Mouse (Mus musculus): ENCODE measurements at regions not wholly inside any gene's neighbourhood (a gene's known extent, or its start where the extent isn't known, plus 50 kb on each side); places are given as distances from the start of the nearest gene placed in this dataset.

DNA sequence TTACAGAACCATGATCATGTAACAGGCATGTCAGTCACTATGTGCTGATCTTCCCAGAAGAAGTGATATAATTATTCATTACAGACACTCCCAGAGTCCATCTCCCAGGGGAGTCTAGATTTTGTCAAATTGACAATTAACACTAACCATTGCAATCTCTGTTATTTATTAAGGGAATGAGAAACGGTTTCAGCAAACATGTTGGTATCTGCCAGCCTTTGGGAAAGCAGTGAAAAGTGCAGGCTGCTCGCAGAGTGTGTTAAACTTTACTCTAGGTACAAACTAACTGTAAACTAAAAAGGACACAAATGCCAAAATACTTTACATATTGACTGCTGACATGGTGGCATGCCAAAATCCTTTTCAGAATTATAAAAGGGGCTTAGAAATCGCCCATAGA is 583.9 kb downstream of the 1700064H15Rik start:
- WGBS, result 41% methylated on average over 3 of the region's 3 CpGs
- no peak overlapping the region for H3K27ac ChIP-seq (ENCODE audit: insufficient read depth, low read depth, low read length)
- H3K36me3 ChIP-seq (ENCODE audit: control insufficient read depth, insufficient read depth, low read length), result no peaks in the 10 kb centered on the region
- no peak for TF ChIP-seq POLR2A (IDR thresholded peaks at IDR 0.05; ENCODE audit: low read depth, low read length)
- no peak for TF ChIP-seq CTCF (IDR thresholded peaks at IDR 0.05; ENCODE audit: extremely low read depth, insufficient read length, insufficient replicate concordance, low read depth, low read length)
- H3K4me1 ChIP-seq (ENCODE audit: control insufficient read depth, insufficient read depth, insufficient read length, low read length), result no peaks in the 10 kb centered on the region
- no peak overlapping the region for H3K4me3 ChIP-seq (ENCODE audit: low read depth, low read length)
- no peaks in the 10 kb centered on the region for H3K27me3 ChIP-seq (ENCODE audit: control insufficient read depth, insufficient read depth, low read length)

DNA sequence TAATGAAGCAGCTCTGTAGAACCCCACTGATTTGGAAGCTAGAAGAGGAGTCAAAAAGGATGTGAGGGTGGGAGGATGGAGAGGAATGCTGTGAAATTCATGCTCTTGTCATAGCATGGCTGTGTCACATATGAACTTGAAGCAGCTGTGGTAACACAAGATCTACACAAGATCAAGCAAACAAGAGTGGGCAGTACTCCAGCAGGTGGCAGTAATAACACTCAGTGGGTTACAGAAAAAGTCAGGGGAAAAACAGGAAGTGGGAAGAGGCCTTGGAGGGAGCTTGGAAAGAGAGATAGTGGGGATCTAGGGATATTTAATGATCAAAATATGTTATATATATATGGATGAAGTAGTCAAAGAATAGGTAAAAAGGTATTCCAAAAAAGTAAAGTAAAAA is 582.5 kb downstream of the 1700064H15Rik start:
- no peaks in the 10 kb centered on the region for H3K36me3 ChIP-seq (ENCODE audit: control insufficient read depth, insufficient read depth, low read length)
- no peaks in the 10 kb centered on the region for H3K27me3 ChIP-seq (ENCODE audit: control insufficient read depth, insufficient read depth, low read length)
- TF ChIP-seq CTCF (IDR thresholded peaks at IDR 0.05; ENCODE audit: extremely low read depth, insufficient read length, insufficient replicate concordance, low read depth, low read length) (no peak), POLR2A (IDR thresholded peaks at IDR 0.05; ENCODE audit: low read depth, low read length) (no peak)
- no peak overlapping the region for H3K27ac ChIP-seq (ENCODE audit: insufficient read depth, low read depth, low read length)
- H3K4me1 ChIP-seq (ENCODE audit: control insufficient read depth, insufficient read depth, insufficient read length, low read length), result no peaks in the 10 kb centered on the region
- H3K4me3 ChIP-seq (ENCODE audit: low read depth, low read length), result no peak overlapping the region

DNA sequence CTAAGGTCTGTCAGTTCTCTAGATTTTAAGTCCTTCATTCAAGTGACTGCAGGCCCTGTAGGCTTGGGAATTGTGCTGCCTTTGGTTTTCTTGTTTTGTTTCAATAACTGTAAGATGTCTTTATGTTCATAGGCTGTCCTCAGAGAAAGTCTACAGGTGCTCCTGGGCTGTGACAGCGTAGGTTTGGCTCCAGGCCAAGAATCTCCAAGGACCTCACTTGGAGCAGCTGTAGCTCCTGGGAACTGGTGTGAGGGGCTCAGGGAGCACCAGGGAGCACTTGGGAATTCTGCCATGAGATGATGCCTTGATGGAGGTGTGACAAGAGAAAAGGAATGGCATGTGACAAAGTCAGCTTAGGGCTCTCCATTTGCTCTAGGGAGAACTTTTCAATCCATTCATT is 581.9 kb downstream of the 1700064H15Rik start:
- Histone ChIP-seq H3K4me1 (ENCODE audit: control insufficient read depth, insufficient read depth, insufficient read length, low read length) (no peaks in the 10 kb centered on the region), H3K4me3 (ENCODE audit: low read depth, low read length) (no peak overlapping the region), H3K36me3 (ENCODE audit: control insufficient read depth, insufficient read depth, low read length) (no peaks in the 10 kb centered on the region), H3K27ac (ENCODE audit: insufficient read depth, low read depth, low read length) (no peak overlapping the region), H3K27me3 (ENCODE audit: control insufficient read depth, insufficient read depth, low read length) (no peaks in the 10 kb centered on the region)
- no peak for TF ChIP-seq CTCF (IDR thresholded peaks at IDR 0.05; ENCODE audit: extremely low read depth, insufficient read length, insufficient replicate concordance, low read depth, low read length)
- TF ChIP-seq POLR2A (IDR thresholded peaks at IDR 0.05; ENCODE audit: low read depth, low read length), result no peak
- WGBS, result 22% methylated on average over 1 of the region's 1 CpGs

DNA sequence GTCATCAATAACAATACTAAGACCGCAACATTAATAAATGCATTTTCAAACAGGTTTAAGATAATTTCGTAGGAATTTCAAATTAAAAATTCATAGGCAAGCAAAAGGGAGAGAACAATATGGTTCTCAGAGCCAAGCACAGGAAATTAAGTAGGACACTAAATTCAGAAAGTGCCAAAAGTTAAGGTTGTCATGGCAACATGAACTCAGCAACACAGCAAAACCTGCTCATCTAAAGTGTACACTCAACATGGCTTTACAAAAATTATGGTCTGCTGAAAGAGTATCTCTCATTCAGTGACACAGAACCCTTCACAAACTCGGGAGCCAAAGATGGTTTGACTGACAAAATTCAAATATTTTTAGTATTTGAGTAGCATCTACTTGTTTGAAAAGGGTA is 572.5 kb downstream of the 1700064H15Rik start:
- TF ChIP-seq CTCF (IDR thresholded peaks at IDR 0.05; ENCODE audit: extremely low read depth, insufficient read length, insufficient replicate concordance, low read depth, low read length), result no peak
- TF ChIP-seq POLR2A (IDR thresholded peaks at IDR 0.05; ENCODE audit: low read depth, low read length), result no peak
- no peaks in the 10 kb centered on the region for H3K36me3 ChIP-seq (ENCODE audit: control insufficient read depth, insufficient read depth, low read length)
- H3K27me3 ChIP-seq (ENCODE audit: control insufficient read depth, insufficient read depth, low read length), result no peaks in the 10 kb centered on the region
- WGBS, result 62% methylated on average over 3 of the region's 3 CpGs
- H3K27ac ChIP-seq (ENCODE audit: insufficient read depth, low read depth, low read length), result no peak overlapping the region
- H3K4me3 ChIP-seq (ENCODE audit: low read depth, low read length), result no peak overlapping the region
- no peaks in the 10 kb centered on the region for H3K4me1 ChIP-seq (ENCODE audit: control insufficient read depth, insufficient read depth, insufficient read length, low read length)

DNA sequence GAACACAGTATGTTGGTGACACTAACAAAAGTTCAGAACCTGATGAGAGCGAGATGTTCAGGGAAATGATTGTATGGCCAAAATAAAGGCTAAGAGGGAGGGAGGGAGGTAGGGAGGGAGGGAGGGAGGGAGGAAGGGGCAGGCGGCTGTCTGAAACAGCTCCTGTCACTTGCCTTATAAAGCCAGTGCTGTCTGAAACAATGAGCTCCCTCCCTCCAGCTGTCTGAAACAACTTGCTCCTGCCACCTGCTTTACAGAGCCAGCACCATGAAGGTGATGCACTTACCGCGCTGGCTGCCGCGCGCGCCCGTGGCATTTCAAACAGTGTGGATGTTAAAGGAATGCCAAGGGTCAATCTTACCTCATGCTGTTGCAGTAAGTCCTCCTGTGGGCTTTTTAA is 571.9 kb downstream of the 1700064H15Rik start:
- Histone ChIP-seq H3K36me3 (ENCODE audit: control insufficient read depth, insufficient read depth, low read length) (no peaks in the 10 kb centered on the region), H3K27ac (ENCODE audit: insufficient read depth, low read depth, low read length) (no peak overlapping the region), H3K27me3 (ENCODE audit: control insufficient read depth, insufficient read depth, low read length) (no peaks in the 10 kb centered on the region), H3K4me1 (ENCODE audit: control insufficient read depth, insufficient read depth, insufficient read length, low read length) (no peaks in the 10 kb centered on the region), H3K4me3 (ENCODE audit: low read depth, low read length) (no peak overlapping the region)
- WGBS, result 19% methylated on average over 9 of the region's 9 CpGs
- TF ChIP-seq POLR2A (IDR thresholded peaks at IDR 0.05; ENCODE audit: low read depth, low read length), result no peak
- TF ChIP-seq CTCF (IDR thresholded peaks at IDR 0.05; ENCODE audit: extremely low read depth, insufficient read length, insufficient replicate concordance, low read depth, low read length), result no peak

DNA sequence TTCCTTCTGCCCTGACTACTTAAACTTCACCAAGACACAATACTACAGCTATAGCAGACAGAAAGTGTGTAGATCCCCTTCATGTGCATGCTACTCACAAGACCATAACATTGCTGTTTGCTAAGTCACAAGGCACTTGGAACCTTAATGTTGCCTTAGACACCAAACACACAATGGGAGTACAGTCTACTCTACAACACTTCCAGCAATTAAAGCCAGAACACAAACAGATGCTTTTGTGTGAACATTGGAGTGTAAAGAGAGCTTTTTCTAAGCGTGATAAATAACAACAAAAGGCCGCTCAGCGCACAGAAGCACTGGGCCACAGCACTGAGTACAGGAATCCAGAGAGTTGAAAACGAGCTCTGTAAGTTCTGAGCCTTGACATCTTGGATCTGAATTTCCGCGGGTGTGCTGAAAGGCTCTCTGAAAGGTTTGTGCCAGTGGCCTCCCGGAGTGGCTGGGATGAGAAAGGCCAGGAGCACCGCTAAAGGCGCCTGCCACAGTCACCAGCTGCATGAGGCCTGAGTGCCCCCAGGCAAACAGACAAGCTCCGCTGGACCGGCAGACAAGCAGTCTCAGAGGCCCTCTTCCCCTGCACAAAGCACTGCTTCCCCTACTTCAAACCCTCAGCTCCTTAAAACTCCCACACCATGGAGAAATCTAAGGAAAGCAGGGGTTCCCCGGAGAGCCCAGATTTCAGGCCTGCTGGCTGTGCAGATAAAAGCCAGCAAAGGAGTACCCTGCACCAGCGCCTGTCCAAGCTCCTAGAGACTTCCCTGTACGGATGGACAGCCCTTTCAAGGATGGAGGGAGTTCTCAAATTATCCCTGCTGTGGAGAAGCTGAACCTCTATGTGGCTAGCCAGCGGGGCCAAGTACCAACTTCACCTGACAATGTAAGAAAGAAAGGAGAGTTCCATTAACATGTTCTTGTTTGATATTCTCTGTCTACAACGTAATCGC is 568.3 kb downstream of the 1700064H15Rik start:
- H3K4me3 ChIP-seq (ENCODE audit: low read depth, low read length), result no peak overlapping the region
- no peak for TF ChIP-seq POLR2A (IDR thresholded peaks at IDR 0.05; ENCODE audit: low read depth, low read length)
- no peak for TF ChIP-seq CTCF (IDR thresholded peaks at IDR 0.05; ENCODE audit: extremely low read depth, insufficient read length, insufficient replicate concordance, low read depth, low read length)
- WGBS, result 58% methylated on average over 17 of the region's 17 CpGs
- no peak overlapping the region for H3K27ac ChIP-seq (ENCODE audit: insufficient read depth, low read depth, low read length)
- no peaks in the 10 kb centered on the region for H3K36me3 ChIP-seq (ENCODE audit: control insufficient read depth, insufficient read depth, low read length)
- no peaks in the 10 kb centered on the region for H3K27me3 ChIP-seq (ENCODE audit: control insufficient read depth, insufficient read depth, low read length)
- no peaks in the 10 kb centered on the region for H3K4me1 ChIP-seq (ENCODE audit: control insufficient read depth, insufficient read depth, insufficient read length, low read length)

DNA sequence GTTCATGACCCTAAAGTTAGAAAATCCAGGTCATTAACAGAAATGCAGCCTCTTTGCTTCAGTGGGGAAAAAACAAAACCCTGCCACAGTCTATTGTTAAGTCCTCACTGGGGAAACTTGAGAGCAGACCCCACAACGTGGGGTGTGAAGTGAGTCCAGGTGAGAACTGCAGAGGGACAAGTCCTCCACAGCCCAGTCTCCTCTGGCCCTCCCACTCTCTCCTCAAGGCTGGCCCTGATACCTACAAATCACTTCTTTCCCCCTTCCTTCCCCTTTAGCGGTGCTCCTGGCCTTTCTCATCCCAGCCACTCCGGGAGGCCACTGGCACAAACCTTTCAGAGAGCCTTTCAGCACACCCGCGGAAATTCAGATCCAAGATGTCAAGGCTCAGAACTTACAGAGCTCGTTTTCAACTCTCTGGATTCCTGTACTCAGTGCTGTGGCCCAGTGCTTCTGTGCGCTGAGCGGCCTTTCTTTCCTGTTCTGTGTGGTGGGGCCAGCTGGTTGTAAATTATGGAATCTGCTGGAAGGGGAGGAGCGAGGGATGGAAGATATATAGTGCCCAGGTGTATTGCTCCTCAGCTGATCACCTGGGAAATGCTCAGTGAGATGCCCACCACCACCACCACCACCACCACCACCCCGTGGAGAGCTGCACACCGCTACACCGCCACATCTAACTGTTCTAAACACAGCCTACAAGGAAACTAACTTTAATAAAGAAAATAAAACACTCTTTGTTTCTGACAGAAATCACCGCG is 566.8 kb downstream of the 1700064H15Rik start:
- Histone ChIP-seq H3K4me1 (ENCODE audit: control insufficient read depth, insufficient read depth, insufficient read length, low read length) (no peaks in the 10 kb centered on the region), H3K27me3 (ENCODE audit: control insufficient read depth, insufficient read depth, low read length) (no peaks in the 10 kb centered on the region), H3K27ac (ENCODE audit: insufficient read depth, low read depth, low read length) (no peak overlapping the region), H3K36me3 (ENCODE audit: control insufficient read depth, insufficient read depth, low read length) (no peaks in the 10 kb centered on the region), H3K4me3 (ENCODE audit: low read depth, low read length) (no peak overlapping the region)
- TF ChIP-seq POLR2A (IDR thresholded peaks at IDR 0.05; ENCODE audit: low read depth, low read length), result no peak
- TF ChIP-seq CTCF (IDR thresholded peaks at IDR 0.05; ENCODE audit: extremely low read depth, insufficient read length, insufficient replicate concordance, low read depth, low read length), result no peak
- 51% methylated on average over 14 of the region's 14 CpGs for WGBS

All from small intestine, adult 2 months (tissue).